Mouse (Mus musculus): ENCODE results near the gene Gm128. TPM values are rescaled to one million over a fixed set of nuclear protein-coding genes. Genes with fewer than 3 reads are reported as not detected.

Gm128 gene
- total RNA-seq, 2 experiments from 2014 or later = 0.37 TPM; not detected in 1

DNA sequence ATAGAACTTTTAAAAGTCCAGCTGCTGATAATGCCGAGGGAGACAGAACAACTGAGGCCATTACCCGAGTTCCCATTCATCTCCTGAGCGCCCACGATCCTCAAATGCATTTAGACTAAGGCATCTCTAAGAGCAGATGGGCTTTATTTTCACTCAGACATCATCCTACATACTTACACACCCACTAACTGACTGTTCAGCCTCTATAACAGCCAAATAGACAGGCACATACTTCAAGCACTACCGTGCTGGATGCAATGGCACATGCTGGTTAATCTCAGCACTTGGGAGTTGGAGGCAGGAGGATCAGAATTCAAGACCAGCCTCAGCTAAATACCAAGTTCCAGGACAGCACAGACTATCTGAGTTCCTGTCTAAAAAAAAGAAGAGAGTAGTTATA is 28.4 kb upstream of the Gm128 start:
- DNase-seq (ENCODE audit: low spot score in 2 of 2) = peak in 1 of 2 experiments; percentile 21

DNA sequence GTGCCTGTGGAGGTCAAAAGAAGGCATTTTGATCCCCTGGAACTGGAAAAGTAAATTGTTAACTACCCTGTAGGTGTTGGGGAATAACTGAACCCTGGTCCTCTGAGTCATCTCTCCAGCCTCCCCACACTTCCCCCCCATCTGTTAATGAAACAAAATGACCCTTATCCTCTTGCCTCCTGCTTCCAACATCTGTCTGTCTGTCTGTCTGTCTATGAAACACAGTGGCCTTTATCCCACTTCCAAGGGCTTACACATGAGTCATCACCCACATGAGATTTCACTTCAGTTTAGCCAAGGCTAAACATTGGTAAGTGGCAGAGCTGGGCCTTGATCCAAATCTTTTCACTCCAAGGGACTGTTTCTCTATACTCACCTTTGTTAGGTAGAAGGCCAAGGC is 26.5 kb upstream of the Gm128 start:
- no peak for DNase-seq (ENCODE audit: low spot score in 2 of 2)

GRCm38 (mm10) chr3:95266052-95266451 is 24.7 kb upstream of the Gm128 start:
- no peak for DNase-seq (ENCODE audit: low spot score in 2 of 2)

- DNase-seq (ENCODE audit: low spot score in 2 of 2) = no peak
Measured at GRCm38 (mm10) chr3:95264724-95265123, 23.3 kb upstream of the Gm128 start.

GRCm38 (mm10) chr3:95263089-95263739 is 21.8 kb upstream of the Gm128 start:
- peak; percentile 48 to 65 for DNase-seq (ENCODE audit: low spot score in 2 of 2)

DNA sequence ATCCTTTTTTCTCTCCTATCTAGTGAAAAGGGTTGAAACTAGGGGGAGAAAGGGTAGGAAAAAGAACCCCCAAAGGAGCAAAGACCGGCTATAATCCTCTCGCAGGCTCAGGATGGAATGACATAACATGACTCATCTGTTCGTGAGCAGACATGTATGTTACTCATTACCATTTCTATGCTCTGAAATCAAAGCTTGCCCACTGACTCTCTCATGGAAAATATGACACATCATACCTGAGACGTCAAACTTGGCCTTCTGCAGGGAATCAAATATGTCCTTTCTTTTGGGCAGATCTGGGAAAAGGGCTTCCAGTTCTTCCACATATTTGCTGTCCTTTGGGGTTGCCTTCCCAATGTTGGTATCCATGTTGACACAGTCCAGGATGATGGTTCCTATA is 20.6 kb upstream of the Gm128 start:
- DNase-seq (ENCODE audit: low spot score in 2 of 2) = no peak

DNA sequence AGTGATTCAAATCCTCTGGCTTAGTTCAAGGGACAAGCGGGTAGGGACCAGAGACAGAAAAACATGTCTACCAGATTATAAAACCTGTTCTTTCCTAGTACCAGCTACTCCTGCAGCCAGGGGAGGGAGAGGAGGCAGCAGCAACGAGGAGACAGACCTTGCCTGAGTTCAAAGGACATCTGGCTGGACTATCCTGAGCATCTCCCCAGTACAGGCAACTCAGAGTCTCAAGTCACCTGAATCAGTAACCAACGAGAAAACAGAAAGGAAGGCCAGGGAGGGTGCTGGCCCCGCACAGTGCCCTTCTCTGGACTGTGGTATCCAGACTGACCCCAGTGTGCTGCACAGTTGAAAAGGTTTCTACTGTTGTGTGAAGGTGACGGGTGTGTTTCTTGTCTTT is 15.5 kb upstream of the Gm128 start:
- DNase-seq (ENCODE audit: low spot score in 2 of 2) = no peak

GRCm38 (mm10) chr3:95250783-95251424 is 9.5 kb upstream of the Gm128 start, which contains the start of gene Bnipl:
Gene Bnipl (minus strand): TSS chr3:95251193.
- DNase-seq (ENCODE audit: low spot score in 2 of 2) = no peak

GRCm38 (mm10) chr3:95250361-95250760 is 9.0 kb upstream of the Gm128 start:
- no peak for DNase-seq (ENCODE audit: low spot score in 2 of 2)

GRCm38 (mm10) chr3:95247660-95248336 is 6.4 kb upstream of the Gm128 start:
- DNase-seq (ENCODE audit: low spot score in 2 of 2) = no peak

GRCm38 (mm10) chr3:95246465-95247231 is 5.2 kb upstream of the Gm128 start:
- peak; percentile 51 to 67 for DNase-seq (ENCODE audit: low spot score in 2 of 2)

DNA sequence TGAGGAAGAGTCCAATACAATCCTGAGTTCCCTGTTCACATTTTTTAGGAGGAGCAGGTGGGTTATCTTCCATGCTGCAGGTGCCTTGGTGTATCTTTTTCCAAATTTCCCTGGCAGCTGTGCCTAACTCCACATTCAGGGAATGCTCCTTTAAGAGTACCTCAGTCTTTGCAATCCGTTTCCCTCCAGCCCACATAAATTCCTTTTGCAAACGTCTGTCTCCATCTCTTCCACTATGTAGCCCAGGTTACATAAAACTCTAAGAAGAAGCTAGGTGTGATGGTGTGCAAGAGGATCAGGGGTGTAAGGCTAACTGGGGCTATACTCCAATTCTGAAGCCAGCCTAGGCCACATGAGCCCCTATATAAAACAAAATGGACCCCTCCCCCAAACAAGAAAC is 1.7 kb upstream of the Gm128 start:
- no peak for DNase-seq (ENCODE audit: low spot score in 2 of 2)

GRCm38 (mm10) chr3:95240900-95241299 is 498 bp downstream of the Gm128 start:
- DNase-seq (ENCODE audit: low spot score in 2 of 2) = no peak

GRCm38 (mm10) chr3:95239971-95240370 is 1.4 kb downstream of the Gm128 start:
- no peak for DNase-seq (ENCODE audit: low spot score in 2 of 2)

DNA sequence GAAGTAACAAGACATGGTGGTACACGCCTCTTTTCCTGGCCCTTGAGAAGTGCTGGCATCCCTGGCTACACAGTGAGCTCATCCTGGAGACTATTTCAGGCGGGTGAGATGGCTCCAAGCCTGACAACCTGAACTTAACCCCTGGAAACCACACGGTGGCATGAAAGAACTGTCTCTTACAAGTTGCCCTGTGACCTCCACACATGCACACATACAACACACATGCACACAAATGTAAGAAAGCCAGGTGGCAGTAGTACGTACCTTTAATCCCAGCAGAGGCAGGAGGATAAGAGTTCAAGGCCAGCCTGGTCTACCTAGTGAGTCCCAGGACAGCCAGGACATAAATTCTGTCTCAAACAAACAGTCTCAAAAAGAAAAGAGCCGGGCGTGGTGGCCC is 2.4 kb downstream of the Gm128 start:
- DNase-seq (ENCODE audit: low spot score in 2 of 2) = no peak

DNA sequence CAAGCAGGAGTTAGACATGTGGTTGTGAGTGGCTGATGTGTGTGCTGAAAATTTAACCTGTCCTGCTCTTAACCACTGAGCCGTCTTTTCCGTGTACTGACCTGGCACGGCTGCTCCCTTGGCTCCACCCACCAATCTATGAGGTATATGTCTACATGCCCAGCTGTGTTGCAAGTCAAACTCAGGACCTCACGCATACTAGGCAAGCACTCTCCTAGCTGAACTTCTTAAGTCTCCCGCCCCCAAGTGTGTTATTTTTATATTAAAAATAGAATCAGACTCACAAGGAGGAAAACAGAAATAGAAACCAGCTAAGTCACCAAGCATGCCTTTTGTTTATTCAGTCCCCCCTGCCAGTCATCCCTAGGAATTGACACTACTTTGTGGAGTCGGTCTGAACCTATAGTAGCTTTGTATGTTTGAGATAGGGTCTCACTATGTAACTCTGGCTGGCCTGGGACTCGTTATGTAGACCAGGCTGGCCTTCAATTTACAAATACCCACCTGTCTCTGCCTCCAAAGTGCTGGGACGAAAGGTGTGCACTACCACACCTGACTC is 3.8 kb downstream of the Gm128 start:
- no peak for DNase-seq (ENCODE audit: low spot score in 2 of 2)

DNA sequence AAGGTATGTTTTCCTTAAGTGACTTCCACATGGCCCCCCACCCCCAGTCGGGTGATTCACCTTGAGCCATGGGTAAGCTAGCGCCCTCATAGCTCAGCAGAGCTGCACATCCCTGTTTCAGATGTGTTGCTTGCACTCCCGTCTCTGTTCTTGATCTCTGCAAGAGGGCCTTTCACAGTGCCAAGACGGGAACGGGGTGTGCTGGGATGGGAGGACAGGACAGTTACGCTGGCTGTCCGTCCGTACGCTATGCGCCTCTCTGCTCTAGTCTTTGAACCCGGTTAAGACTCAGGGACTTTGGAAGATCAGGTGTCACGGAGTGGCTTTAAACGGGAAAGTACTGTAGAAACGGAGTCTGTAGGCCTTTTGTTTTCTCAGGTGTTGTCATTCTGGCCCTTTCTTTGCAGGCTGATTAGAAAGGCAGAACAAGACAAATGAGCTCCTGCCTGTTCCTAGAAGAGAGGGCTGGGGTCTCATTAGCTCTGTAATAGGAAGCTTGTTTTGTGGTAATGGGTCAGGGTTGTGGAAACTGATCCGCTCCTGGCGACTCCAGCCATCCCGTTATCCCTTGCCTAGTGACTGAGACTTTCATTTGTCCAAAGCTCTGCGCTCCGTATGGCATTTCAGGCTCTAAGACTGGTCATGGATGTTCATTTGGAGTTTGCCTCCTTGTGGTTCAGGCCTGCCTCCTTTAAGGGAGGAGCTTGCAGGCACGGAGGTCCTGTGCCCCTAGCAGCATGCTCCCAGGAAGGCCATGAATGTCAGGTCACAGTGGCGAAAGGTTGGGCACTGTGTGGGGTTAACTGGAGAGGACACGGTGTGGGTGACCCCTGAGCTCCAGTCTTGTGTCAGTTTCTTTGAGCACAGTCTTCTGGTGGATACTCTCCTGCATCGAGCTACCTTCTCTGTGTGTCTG is 5.8 kb downstream of the Gm128 start:
- no peak for DNase-seq (ENCODE audit: low spot score in 2 of 2)

DNA sequence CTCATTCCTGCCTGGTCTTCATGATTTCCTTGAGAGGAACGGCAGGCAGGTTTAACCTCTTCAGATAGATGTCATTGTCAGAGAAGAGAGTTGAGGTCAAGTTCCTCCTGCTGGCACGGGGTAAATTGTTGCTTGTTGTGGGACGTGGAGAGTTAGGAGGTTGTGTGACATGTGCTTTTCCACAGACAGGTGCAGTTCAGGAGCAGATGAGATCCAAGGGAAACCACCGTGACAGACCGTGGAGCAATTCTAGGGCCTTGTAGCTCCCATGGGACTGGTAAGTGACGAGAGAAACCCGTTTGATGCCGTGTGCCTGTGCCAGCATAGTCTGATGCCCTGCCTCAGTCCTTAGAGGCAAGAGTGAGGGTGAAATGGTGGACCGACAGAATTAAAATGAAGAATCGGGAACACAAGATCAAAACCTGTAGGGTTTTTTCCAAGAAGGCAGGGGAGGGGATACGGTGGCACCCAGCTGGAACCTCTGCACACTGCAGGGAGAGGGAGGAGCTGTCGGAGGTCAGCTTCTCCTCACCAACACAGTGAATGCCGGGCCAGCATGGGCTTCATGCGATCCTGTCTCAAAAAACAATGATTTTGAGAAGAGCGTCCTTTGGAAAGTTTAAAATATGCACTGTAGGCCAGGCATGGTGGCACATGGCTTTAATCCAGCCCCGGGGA is 8.0 kb downstream of the Gm128 start:
- no peak for DNase-seq (ENCODE audit: low spot score in 2 of 2)

GRCm38 (mm10) chr3:95232771-95233170 is 8.6 kb downstream of the Gm128 start:
- no peak for DNase-seq (ENCODE audit: low spot score in 2 of 2)
